Mouse (Mus musculus) left cerebral cortex, adult 18-20 months (tissue): ENCODE measurements at regions not wholly inside any gene's neighbourhood (a gene's known extent, or its start where the extent isn't known, plus 50 kb on each side); places are given as distances from the start of the nearest gene placed in this dataset.
"Not testable (repeated sequence)": the region's sequence is repeated elsewhere in the genome, so short reads cannot be mapped to it uniquely, and the experiment has no call there.

Experiments used
- DNase-seq, 2 experiments: peaks; one replicate each; pipeline ENCODE4 v3.0.0; 2021 to 2022; ENCODE audit warnings: low spot score in 2 of 2, mixed read lengths in 1 of 2

DNA sequence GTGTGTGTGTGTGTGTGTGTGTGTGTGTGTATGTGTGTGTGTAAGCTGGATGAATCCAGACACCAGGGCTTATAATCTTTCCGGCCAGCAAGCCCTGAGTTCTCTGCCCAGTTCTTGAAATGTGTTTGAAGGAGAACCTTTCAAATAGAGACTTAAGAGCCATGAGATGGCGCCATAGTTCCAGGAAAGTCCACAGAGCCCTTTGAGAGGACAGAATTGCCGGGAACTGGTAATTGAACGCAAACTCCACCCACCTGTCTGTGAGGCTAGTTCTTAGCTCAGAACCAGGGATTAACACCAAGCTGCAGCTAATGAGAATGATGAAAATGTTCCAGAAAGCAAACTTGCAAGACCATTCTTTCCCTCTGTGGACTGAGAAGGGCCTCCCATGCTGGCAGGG is 72.2 kb downstream of the Trim42 start:
- peak; percentile 48 to 55 for DNase-seq

GRCm38 (mm10) chr9:97295770-97296169 is 74.0 kb downstream of the Trim42 start:
- DNase-seq = peak; percentile 38 to 65

GRCm38 (mm10) chr9:97291870-97292269 is 77.9 kb downstream of the Trim42 start:
- no peak for DNase-seq

GRCm38 (mm10) chr9:97284282-97284802 is 85.4 kb downstream of the Trim42 start:
- no peak for DNase-seq

- DNase-seq = no peak
Measured at GRCm38 (mm10) chr9:97282090-97282489, 87.7 kb downstream of the Trim42 start.

DNA sequence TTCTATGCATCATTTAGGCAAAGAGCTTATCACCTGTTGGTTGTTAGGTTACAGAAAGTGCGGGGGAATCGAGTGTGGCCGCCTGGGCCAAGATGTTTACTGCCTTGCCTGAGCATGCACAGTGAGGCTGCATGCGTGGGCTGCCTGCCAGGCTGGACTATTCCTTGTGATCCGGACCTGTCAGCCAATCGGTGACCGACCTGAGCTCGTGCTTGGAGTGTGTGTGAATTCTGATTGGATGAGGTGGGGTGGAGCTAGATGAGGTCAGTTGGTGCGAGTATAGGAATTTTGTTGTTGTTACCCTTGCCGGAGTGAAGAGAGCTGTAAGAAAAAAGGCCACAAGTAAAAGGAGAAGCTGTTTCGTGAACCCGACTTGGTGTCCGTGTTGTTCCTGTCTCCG is 94.3 kb downstream of the Trim42 start:
- not testable (repeated sequence) for DNase-seq

- no peak for DNase-seq
Measured at GRCm38 (mm10) chr9:97273891-97274290, 95.9 kb downstream of the Trim42 start.

GRCm38 (mm10) chr9:97272061-97272460 is 97.7 kb downstream of the Trim42 start:
- DNase-seq = no peak

- no peak for DNase-seq
Measured at GRCm38 (mm10) chr9:97247621-97248020, 122.1 kb downstream of the Trim42 start.

DNA sequence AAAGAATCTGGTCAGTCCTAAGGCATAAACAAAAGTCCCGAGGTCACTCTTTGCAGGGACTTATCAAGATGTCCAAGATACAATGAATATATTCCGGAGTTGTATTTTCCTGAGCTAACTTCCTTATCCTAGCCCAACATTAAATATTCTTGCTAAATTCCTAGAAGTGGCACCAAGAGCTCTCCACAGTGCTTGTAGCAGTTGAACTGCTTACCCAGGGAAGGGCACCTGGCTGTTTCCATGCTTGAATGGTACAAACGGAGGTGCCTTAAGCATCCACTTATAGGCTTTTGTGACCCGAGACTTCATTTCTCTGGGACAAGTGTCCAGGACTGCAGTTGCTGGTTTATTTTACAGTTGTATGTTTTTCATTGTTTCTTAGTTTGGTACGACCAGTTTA is 115.1 kb upstream of the Slc25a36 start:
- no peak for DNase-seq

GRCm38 (mm10) chr9:97224549-97224948 is 113.6 kb upstream of the Slc25a36 start:
- DNase-seq = no peak

DNA sequence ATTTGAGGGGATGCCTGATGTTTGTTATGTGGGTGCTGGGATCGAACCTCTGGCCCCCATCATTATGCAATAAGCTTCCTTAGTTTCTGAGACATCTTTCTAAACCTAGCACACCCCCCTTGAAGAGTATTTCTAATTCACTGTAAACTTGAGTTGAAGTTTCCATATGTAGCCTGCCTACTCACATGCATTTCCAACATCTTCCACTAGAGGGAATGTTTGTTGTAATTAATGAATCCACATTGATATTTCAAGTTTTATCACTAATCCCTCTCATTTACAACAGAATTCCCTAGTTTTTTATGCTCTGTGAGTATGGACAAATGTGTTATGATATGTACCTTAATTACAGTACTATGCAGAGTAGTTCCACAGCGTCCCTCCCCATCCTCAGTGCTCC is 103.8 kb upstream of the Slc25a36 start:
- no peak for DNase-seq

DNA sequence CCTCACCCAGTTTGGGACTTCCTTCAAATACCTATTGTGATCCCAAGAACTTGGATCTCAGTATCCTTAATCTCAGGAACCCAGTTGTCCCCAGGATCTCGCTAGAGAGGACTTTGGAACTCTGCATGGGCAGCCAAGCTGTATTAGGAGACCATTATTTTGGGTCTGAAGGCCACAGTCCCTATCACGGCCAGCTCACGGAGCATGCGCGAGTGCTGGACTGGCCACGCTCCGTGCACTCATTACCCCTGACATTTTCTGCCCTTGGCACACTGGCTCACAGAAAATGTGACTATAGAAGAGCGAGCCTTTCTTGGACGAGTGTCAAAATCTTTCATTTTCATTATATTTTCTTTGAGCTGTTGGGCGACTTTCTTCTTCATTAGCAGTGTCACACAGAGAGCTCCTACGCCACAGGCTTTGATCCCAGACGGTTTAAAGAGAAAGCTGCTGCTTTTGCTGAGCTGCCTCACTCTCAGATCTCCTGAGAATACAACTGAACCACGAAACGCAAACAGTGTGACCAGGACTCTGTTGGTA is 79.4 kb upstream of the Slc25a36 start:
- DNase-seq = no peak

GRCm38 (mm10) chr9:97189646-97190045 is 78.7 kb upstream of the Slc25a36 start:
- DNase-seq = no peak

DNA sequence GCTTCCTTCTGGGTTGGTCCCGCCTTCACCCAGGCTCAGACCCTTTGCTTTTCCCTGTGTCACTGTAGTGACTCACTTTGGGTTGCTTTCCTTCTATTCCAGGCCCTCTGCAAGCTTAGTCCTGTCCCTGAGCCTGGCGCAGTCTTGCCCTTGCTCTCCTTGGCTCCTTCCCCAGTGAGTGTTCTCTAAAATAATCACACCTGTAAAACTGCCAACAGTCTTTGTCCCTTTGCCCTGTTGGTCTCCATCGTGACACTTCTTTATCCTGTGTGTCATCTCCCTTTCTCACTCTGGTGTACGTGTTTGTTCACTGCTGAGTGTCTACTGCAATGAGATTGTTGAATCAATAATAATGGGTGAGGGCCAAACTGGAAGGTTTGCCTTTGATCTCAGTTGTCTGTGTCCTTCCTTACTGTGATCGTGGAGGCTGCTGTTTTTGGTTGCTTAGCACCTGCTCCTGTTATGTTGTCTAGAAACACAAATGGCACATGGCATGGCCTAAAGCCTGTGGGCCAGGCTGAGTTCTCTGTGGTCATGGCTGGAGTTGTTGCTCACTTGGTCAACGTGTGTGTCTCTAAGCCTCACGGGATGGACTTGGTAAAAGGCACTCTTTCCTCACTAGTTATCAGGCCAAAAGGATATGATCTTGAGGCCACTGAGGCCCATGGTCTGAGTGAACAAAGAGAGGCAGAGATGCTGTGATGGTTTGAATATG is 77.8 kb upstream of the Slc25a36 start:
- DNase-seq = no peak

- no peak for DNase-seq
Measured at GRCm38 (mm10) chr9:97173230-97173951, 62.4 kb upstream of the Slc25a36 start.

- peak; percentile 26 to 32 for DNase-seq
Measured at GRCm38 (mm10) chr9:97172075-97172474, 61.1 kb upstream of the Slc25a36 start.

- DNase-seq = no peak
Measured at GRCm38 (mm10) chr9:97171484-97171883, 60.5 kb upstream of the Slc25a36 start.

DNA sequence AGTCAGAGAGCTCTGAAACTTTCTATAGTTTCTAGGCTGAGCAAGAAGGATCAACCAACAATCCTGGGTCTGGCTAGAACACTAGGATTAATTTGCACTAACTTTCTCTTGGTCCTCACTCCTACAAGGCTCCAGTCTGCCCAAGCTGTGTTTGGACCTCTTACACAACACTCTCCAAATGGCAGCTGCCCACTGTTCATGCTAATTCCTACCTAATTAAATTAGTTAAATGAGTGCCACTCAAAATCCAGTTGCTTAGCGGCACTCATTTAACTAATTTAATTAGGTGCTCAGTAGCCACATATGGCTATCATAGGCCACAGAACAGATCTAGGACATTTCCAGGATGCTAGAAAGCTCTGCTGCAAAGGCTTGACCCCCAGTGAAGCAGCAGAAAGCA is 59.9 kb upstream of the Slc25a36 start:
- no peak for DNase-seq

- no peak for DNase-seq
Measured at GRCm38 (mm10) chr9:97162465-97162864, 51.5 kb upstream of the Slc25a36 start.
